Mouse (Mus musculus): ENCODE measurements around the gene Crybg1.

- no peak for TF ChIP-seq POLR2A (IDR thresholded peaks at IDR 0.05; ENCODE audit: borderline replicate concordance, extremely low read depth, low read depth, low read length)
- no peak for TF ChIP-seq CTCF (IDR thresholded peaks at IDR 0.05; ENCODE audit: insufficient read depth, low read length)
These were observed 128.5 kb downstream of the Crybg1 start for GRCm38 (mm10) chr10:44020141-44020540.
